Mouse (Mus musculus): ENCODE data around the gene Lrp2bp. TPM values are rescaled to one million over a fixed set of nuclear protein-coding genes. Genes with fewer than 3 reads are reported as not detected.

Lrp2bp gene
- total and polyA plus RNA-seq, 3 experiments, result 0.40 TPM; not detected in 2

DNA sequence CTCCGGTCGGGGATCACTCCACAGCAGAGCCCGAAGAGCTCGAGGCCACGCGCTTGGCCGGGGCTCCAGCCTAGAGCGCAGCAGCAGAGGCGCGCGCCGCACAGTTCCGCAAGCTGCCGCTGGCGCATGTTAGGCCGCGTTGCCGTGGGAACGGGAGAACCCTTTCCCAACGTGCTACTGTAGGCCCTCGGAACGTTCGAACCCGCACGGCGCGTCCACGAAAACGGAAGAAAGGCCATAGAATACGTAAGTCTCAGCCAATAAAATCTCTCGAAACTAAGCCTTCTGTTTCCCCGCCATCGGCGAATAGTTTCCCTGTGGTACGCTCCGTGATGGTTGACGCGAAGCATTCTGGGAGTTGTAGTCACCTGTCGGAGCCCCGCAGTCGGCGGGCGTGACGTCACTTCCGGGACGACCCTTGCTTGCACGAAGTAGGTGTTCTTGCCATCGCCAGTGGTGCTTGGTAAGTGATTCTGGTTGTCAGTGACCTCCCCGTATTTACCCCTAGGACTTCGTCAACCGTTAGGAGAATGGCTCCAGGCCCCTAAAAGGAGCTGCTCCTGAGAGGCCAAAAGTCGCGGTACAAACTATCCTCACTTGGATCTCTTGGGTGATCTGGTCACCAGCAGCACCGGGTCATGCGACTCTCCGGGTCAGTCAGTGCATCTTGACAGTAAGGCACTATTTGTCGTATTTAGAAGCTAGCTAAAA lies 23.8 kb upstream of the Lrp2bp start, which contains the start of the genes 1700029J07Rik and Ufsp2:
TSS of gene 1700029J07Rik (minus strand) at position 127 of the 711 bp plus-strand sequence.
TSS of gene Ufsp2 (plus strand) at position 403 of the 711 bp plus-strand sequence.
- Histone ChIP-seq H3K9me3 (replicated peaks; ENCODE audit: insufficient read depth, low read length) (no peaks in the 10 kb centered on the region), H3K9ac (ENCODE audit: control insufficient read depth, low read depth, low read length, poor library complexity, severe bottlenecking) (peak within 1 kb of the TSS; percentile 82), H3K27ac (ENCODE audit: control insufficient read depth, low read depth, low read length) (peak within 1 kb of the TSS; percentile 92), H3K79me2 (ENCODE audit: control insufficient read depth, insufficient read depth, low read length, poor library complexity) (peaks cover 9% of the 10 kb centered on the region), H3K4me3 (ENCODE audit: control insufficient read depth in 1 of 2, insufficient read depth in 1 of 2, low read depth in 2 of 2, low read length in 2 of 2) (peak within 1 kb of the TSS; percentile 67 to 84), H3K36me3 (ENCODE audit: control insufficient read depth in 1 of 2, insufficient read depth in 2 of 2, low read length in 2 of 2) (peaks cover 8 to 10% of the 10 kb centered on the region in 2 experiments), H3K4me1 (ENCODE audit: control insufficient read depth in 1 of 2, insufficient read depth in 2 of 2, low read length in 2 of 2) (peaks cover 0 to 4% of the 10 kb centered on the region in 2 experiments; a peak in 1 of 4 replicates), H3K27me3 (ENCODE audit: control insufficient read depth in 1 of 2, insufficient read depth in 2 of 2, low read length in 2 of 2) (no peaks in the 10 kb centered on the region)
- DNase-seq (ENCODE audit: low read depth, low spot score), result peak; percentile 99
- TF ChIP-seq USF2 (IDR thresholded peaks at IDR 0.05; ENCODE audit: borderline replicate concordance in 1 of 2, insufficient read depth in 1 of 2, low read depth in 1 of 2, low read length in 2 of 2) (no peak), NRF1 (IDR thresholded peaks at IDR 0.05; ENCODE audit: insufficient read depth, low read depth, low read length, poor library complexity, severe bottlenecking) (peak; percentile 69), POLR2A (IDR thresholded peaks at IDR 0.05; ENCODE audit: control insufficient read depth in 1 of 2, insufficient read depth in 1 of 2, low read depth in 1 of 2, low read length in 2 of 2, poor library complexity in 1 of 2) (peak; percentile 86 to 87), CTCF (IDR thresholded peaks at IDR 0.05 in 2 of 3, conservative IDR thresholded peaks at IDR 0.05 in 1 of 3; ENCODE audit: control insufficient read depth in 1 of 3, insufficient read depth in 1 of 3, low read depth in 2 of 3, low read length in 3 of 3, poor library complexity in 1 of 3, severe bottlenecking in 1 of 3) (no peak), NELFE (IDR thresholded peaks at IDR 0.05; ENCODE audit: low read depth, low read length) (peak; percentile 78), MYC (IDR thresholded peaks at IDR 0.05; ENCODE audit: low read depth, low read length) (peak; percentile 88), ETS1 (IDR thresholded peaks at IDR 0.05; ENCODE audit: low read depth, low read length) (no peak), MEF2A (IDR thresholded peaks at IDR 0.05; ENCODE audit: extremely low read depth, insufficient replicate concordance, low read depth, low read length, poor library complexity, severe bottlenecking) (no peak), SIN3A (IDR thresholded peaks at IDR 0.05; ENCODE audit: low read length) (peak; percentile 97), EP300 (IDR thresholded peaks at IDR 0.05; ENCODE audit: low read depth in 1 of 2, low read length in 2 of 2) (no peak; a peak in 1 of 4 replicates), JUND (IDR thresholded peaks at IDR 0.05; ENCODE audit: low read depth, low read length) (peak; percentile 71; the same call in 1 of the 2 replicates), MAX (IDR thresholded peaks at IDR 0.05; ENCODE audit: low read length) (peak; percentile 86), TCF12 (IDR thresholded peaks at IDR 0.05; ENCODE audit: low read depth, low read length) (no peak; the same call in none of the 2 replicates), MXI1 (IDR thresholded peaks at IDR 0.05; ENCODE audit: low read depth, low read length) (peak; percentile 98), GABPA (IDR thresholded peaks at IDR 0.05; ENCODE audit: low read depth, low read length) (no peak), HCFC1 (IDR thresholded peaks at IDR 0.05; ENCODE audit: low read depth, low read length) (peak; percentile 97), CHD2 (IDR thresholded peaks at IDR 0.05; ENCODE audit: low read length) (no peak), MAZ (IDR thresholded peaks at IDR 0.05; ENCODE audit: low read depth, low read length) (no peak), USF1 (IDR thresholded peaks at IDR 0.05; ENCODE audit: low read depth, low read length) (no peak), SMC3 (IDR thresholded peaks at IDR 0.05; ENCODE audit: low read depth, low read length) (no peak), TBP (IDR thresholded peaks at IDR 0.05; ENCODE audit: low read depth, low read length) (peak; percentile 70), MYB (IDR thresholded peaks at IDR 0.05; ENCODE audit: low read depth, low read length) (no peak), RAD21 (IDR thresholded peaks at IDR 0.05; ENCODE audit: low read depth, low read length) (no peak), TAL1 (IDR thresholded peaks at IDR 0.05; ENCODE audit: low read length) (no peak), MAFK (IDR thresholded peaks at IDR 0.05; ENCODE audit: borderline replicate concordance, low read depth, low read length) (no peak), CHD1 (IDR thresholded peaks at IDR 0.05; ENCODE audit: low read depth, low read length) (peak; percentile 53; the same call in 1 of the 2 replicates), UBTF (IDR thresholded peaks at IDR 0.05; ENCODE audit: borderline replicate concordance, insufficient read depth, low read depth, low read length) (no peak), POLR2AphosphoS2 (IDR thresholded peaks at IDR 0.05; ENCODE audit: low read length) (peak; percentile 34; the same call in 1 of the 2 replicates), ZMIZ1 (IDR thresholded peaks at IDR 0.05; ENCODE audit: low read depth, low read length) (no peak; the same call in 1 of the 2 replicates), KAT2A (conservative IDR thresholded peaks at IDR 0.05; ENCODE audit: low read depth, low read length) (peak; percentile 88), ZNF384 (IDR thresholded peaks at IDR 0.05; ENCODE audit: low read depth, low read length) (no peak), RCOR1 (IDR thresholded peaks at IDR 0.05; ENCODE audit: low read depth, low read length) (no peak), ZKSCAN1 (IDR thresholded peaks at IDR 0.05; ENCODE audit: low read depth, low read length) (no peak), ZC3H11A (IDR thresholded peaks at IDR 0.05; ENCODE audit: low read depth, low read length) (no peak), E2F4 (IDR thresholded peaks at IDR 0.05; ENCODE audit: borderline replicate concordance, low read depth, low read length) (peak; percentile 72), ELF1 (IDR thresholded peaks at IDR 0.05; ENCODE audit: low read depth, low read length) (peak; percentile 90)
